Mouse (Mus musculus): Measurements from ENCODE around the gene Zkscan5.

DNA sequence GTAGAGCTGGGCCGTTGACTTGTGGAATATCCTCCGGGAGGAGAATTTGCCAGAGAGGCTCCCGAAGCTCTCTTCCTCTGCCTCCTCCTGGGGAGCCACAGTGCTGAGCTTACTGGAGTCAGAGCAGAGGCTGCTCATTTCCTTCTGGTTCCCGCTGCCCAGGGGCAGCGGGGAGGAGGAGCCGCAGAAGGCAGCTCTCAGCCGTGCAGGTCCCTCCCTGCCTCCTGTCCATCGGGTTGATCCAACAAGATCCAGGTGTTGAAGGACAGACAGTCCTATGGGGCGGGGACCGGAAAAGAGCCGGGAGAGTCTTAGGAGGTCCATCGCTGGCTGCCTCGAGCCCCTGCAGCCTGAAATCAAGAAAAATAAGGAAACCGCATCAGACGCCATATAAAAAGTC lies 39.2 kb upstream of the Zkscan5 start:
- TF ChIP-seq POLR2A (IDR thresholded peaks at IDR 0.05; ENCODE audit: low read depth, low read length) = no peak
- no peak for TF ChIP-seq CTCF (IDR thresholded peaks at IDR 0.05; ENCODE audit: extremely low read depth, insufficient read depth, insufficient read length, insufficient replicate concordance)

Data from spleen, adult 2 months (tissue).